Mouse (Mus musculus) cerebellum, postnatal 25 days (tissue): ENCODE data around the gene Pde1a.

Experiments
- DNase-seq, 2 experiments: peaks; one replicate each; pipeline ENCODE4 v3.0.0; 2021; ENCODE audit warnings: mixed read lengths in 2 of 2

The Pde1a gene

GRCm38 (mm10) chr2:80128861-80129698 lies at the start of gene Pde1a:
TSS of gene Pde1a (minus strand) at chr2:80129458.
- DNase-seq = peak; percentile 9

DNA sequence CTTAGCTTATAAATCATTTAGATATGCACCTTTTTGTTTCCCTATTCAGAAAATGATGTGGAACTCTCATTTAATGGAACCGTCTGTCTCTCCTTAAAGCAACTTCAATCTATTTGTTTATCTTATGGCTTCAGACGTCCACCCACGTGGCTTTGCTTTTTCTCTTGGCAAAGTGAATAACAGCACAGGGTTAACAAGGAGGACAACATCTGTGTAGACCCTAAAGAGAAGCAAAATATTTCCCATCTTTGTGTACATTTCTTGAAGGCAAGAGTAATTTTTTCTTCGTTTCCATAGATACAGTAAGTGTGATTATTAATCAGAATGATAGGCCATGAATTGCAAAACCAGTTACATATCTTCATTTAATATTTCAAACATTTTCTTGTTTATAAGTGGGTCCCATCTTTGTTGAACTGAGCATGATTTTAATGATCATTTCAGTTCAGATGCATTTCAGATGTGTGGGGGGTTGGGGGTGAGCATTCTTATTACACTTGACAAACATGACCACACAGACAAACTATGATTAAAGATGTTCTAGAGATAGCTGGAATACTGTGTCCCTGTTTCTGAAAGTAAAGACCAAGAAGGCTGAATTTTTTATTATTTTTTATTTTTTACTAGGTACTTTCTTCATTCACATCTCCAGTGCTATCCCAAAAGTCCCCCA lies 49.5 kb upstream of the Pde1a start:
- no peak for DNase-seq

DNA sequence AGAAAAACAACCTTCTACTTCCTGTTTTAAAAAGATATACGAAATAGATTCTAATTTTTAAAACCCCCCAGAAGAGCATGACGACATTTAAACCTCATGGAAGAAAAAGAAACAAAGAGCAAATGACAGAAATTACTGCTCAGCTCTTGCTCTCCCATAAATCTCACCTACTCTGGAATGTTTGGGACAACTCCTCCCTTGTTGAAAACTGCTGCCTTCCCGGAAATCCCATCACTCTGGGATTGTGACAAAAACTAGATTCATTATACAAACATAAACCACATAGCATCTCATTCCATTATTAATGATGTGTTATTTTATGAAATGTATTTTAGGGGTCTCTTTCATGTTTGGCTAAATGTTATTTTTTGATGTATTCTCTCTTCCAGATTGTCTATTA lies 48.9 kb upstream of the Pde1a start:
- no peak for DNase-seq

DNA sequence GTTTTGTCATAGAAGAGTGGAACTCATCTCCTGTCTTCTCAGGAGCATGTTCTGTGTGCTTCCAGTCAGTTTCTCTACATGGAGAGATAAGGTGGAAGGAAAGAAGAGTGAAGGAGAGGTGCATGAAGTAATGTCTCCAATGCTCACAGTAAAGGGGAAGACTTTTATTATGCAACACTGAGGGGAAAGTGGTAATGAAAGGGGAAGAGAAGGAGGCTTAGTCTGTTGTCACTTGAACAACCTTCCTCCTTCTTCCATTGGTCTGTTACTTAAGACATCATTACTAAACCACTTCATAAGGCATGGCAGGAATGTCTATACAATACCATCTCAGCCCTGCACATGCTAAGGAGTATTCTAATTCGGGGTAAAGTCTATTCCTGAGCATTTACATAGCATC lies 38.8 kb upstream of the Pde1a start:
- no peak for DNase-seq

DNA sequence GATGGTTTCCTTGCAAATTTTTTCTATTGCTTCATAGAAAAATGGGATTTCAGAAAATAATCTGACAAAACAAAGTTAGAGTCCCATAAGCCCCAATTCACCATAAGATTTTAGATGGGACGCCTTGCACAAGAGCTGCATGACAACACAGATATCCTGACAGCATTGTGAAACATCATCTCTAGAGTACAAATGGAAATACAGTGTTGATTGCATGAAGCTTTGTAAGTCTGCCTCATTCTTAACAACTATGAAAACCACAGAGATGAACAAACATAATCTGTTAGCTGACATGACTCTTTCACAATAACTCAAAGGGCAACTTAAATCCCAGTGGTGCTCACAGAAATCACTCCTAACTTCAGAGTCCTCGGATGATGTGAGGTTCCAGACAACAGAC lies 29.5 kb upstream of the Pde1a start:
- no peak for DNase-seq

DNA sequence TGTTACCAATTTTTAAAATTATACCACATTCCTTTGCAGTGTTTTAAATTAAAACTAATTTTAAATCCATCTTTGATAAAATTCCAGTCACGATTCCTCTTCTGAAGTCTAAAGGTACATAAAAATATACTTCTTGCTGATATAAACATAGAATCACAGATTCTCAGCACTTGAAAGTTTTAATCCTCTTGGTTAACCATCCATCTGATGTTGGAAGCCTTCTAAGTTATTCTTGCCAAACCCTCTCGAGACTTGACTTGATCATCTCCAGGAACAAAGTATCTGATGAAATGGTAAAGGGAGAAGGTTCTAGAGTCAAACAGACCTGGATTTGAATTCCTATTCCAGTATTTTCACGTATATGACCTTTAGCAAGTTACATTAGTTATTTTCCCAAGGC lies 28.9 kb upstream of the Pde1a start:
- DNase-seq = no peak

DNA sequence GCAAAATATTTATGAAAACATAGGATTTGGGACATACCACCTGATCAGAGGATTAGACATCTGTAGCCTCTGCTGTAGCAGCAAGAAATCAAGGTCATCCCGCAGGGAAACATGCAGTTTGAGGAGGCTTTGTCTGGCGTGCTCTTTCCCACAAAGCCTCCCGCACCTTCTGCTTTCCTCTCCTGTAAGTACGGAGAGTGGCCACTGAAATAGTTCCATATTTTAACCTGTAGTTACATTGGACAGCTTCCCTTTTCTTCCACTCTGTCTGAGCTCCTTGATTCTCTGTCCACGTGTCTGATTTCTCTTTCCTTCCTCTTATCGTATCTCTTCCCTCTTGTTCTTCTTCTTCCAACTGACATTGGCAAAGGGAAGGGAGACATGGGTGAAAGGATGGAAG lies 20.8 kb upstream of the Pde1a start:
- no peak for DNase-seq

GRCm38 (mm10) chr2:80149332-80149731 lies 20.1 kb upstream of the Pde1a start:
- no peak for DNase-seq

DNA sequence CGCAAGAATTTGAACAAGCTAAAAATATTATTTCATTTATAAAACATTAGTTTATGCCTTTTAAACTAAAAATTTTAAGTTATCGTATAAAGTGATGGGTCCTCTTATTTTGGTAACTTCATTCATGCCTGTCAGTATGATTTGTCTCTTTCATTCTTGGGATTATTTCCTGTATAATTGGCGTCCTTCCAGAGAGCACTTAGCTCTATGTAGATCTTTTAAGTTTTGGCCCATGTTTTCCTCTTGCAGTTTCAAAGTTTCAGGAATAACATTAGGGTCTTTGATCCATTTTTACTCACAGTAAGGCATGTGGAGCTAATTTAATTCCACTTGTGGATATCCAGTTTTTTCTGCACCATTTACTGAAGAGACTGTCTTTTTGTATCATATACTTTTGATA lies 5.8 kb upstream of the Pde1a start:
- no peak for DNase-seq

GRCm38 (mm10) chr2:80132677-80133076 lies 3.4 kb upstream of the Pde1a start:
- no peak for DNase-seq

GRCm38 (mm10) chr2:80126663-80127062 lies 2.6 kb downstream of the Pde1a start:
- DNase-seq = no peak

- no peak for DNase-seq
Observed at GRCm38 (mm10) chr2:80086891-80087290, 42.4 kb downstream of the Pde1a start.

- DNase-seq = no peak
Observed at GRCm38 (mm10) chr2:80080090-80080821, 49.0 kb downstream of the Pde1a start.

- no peak for DNase-seq
Observed at GRCm38 (mm10) chr2:80079618-80080017, 49.6 kb downstream of the Pde1a start.

DNA sequence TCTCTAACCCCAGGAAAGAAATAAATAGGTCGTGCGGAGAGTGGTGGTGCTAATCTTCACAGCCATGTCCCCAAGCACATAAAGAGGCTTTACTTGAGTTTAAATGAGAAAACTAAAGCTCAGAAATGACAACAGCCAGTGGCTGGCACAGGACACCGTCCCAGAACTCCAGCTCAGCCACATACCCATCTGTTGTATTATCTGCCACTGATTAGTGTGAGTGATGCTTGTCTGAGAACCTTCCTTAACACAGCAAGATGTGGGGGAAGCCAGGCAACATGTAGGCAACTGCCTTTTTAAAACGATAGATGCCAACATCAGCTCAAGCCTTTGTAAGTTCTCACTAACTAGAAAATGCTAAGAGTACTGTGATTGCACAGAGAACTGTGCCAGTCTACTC lies 52.9 kb downstream of the Pde1a start:
- DNase-seq = no peak

DNA sequence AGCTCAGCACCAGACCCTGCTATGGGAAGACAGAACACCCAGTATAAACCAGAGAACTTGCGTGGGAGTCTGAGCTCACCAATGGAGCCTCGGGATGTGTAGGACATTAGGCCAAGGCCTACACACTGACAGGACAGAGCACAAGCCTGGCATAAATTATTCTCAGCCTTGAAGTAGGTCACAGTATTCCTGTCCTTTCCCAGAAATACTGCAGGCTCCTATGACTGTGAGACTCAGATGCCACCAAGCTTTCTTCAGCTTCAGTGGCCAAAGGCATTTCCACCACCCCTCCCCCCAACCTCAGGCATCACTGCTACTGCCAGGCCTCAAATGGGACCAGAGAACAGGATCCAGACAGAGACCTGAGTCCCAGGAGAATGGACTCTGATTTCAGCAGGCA lies 54.7 kb downstream of the Pde1a start:
- peak in 1 of 2 experiments; percentile 4 for DNase-seq

- DNase-seq = no peak
Observed at GRCm38 (mm10) chr2:80074046-80074445, 55.2 kb downstream of the Pde1a start.

DNA sequence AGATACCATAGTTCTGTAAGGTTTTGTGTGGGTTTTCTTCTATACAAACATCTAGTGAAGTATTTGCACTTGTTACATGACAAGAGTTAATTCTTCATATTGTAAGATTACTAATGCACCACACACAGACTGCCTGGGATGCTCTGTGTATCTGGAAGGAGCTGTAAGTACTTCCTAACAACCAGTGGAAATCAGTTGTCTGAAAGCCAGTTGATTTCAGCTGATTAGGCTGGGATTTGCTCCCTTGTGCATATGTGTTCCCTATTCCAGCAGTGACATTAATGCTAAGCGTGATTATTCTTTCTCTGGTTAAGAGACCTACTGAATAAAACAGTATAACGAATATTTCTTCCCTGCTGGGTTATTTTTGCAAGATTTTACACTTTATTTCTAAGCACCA lies 55.8 kb downstream of the Pde1a start:
- no peak for DNase-seq

DNA sequence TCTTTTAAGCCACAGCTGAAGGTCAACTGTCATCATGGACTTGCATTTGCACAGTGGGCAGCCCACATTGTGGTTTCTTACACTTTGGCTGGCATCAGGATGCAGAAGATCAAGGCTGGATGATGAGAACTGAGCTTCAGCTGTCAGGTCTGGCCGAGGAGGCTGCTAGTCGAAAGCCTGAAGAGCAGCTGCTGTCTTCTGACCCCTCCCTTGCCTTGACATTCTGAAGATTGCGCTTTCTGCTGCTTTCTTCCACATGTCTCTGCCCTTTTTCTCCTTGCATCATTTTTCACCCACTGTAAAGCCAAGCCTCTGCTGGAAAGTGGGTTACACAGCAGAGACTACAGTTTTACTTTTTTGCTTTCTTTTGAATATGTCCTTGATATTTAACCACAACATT lies 59.5 kb downstream of the Pde1a start:
- DNase-seq = no peak

- DNase-seq = no peak
Observed at GRCm38 (mm10) chr2:80066449-80066848, 62.8 kb downstream of the Pde1a start.

- no peak for DNase-seq
Observed at GRCm38 (mm10) chr2:80056062-80056461, 73.2 kb downstream of the Pde1a start.

DNA sequence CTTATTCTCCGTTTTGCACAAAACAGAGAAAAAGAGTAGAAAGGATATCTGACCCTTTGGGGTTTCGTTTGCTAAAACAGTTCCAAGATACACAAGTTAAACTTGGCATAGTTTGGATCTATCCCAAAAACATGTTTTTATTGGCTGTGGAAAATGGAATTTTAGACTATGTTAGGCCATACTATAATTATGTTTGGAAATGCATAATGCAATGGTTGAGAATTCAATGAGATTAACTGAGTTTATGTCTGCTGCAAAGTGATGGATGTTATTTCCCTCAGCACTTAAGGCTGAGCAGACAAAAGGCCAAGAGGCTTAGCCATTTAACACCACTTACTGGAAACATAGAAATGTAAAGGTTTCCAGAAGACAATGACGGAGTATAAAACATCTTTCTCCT lies 75.2 kb downstream of the Pde1a start:
- no peak for DNase-seq

- no peak for DNase-seq
Observed at GRCm38 (mm10) chr2:80046751-80047513, 82.3 kb downstream of the Pde1a start.
